Mouse (Mus musculus): Measurements from ENCODE around the gene Pdk1. TPM values are rescaled to one million over a fixed set of nuclear protein-coding genes. Genes with fewer than 3 reads are reported as not detected.

The Pdk1 gene
- polyA plus RNA-seq, 1 experiment from 2014 or later, result 54.7 TPM

DNA sequence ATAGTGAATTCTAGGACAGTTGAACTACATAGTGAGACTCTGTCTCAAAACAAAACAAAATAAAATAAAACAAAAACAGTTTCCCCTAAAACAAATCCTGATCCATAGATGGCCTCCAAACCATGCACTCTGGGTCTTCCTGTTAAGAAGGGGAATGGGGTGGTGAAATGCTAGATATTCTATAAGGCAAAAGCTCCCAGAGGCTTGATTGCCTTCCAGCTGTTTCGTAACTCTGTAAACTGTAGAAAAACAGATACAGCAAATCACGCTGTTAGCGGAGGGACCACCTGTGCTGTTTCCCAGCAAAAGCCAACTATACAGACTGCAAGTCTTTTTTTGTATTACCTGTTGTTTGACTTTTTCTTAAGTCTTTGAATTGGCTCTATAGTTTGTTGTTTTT, 6.0 kb upstream of the Pdk1 start:
- 66% methylated on average over 3 of the region's 3 CpGs for WGBS
- no peaks in the 10 kb centered on the region for H3K27me3 ChIP-seq (replicated peaks; ENCODE audit: control insufficient read depth, insufficient read depth, low read length)
- H3K4me1 ChIP-seq (ENCODE audit: control insufficient read depth, insufficient read depth, low read length), result no peaks in the 10 kb centered on the region
- H3K9me3 ChIP-seq (ENCODE audit: control insufficient read depth, low read length), result no peaks in the 10 kb centered on the region
- no peak overlapping the region for H3K9ac ChIP-seq (ENCODE audit: low read depth, low read length)
- no peak for DNase-seq (ENCODE audit: low spot score)
- no peak overlapping the region for H3K4me2 ChIP-seq (ENCODE audit: low read depth, low read length)
- H3K36me3 ChIP-seq (ENCODE audit: control insufficient read depth, insufficient read depth, low read length), result no peaks in the 10 kb centered on the region
- no peak overlapping the region for H3K4me3 ChIP-seq (ENCODE audit: low read depth, low read length)
- no peak overlapping the region for H3K27ac ChIP-seq (replicated peaks; ENCODE audit: low read depth, low read length)
- no peak for ATAC-seq (ENCODE audit: low read depth)

DNA sequence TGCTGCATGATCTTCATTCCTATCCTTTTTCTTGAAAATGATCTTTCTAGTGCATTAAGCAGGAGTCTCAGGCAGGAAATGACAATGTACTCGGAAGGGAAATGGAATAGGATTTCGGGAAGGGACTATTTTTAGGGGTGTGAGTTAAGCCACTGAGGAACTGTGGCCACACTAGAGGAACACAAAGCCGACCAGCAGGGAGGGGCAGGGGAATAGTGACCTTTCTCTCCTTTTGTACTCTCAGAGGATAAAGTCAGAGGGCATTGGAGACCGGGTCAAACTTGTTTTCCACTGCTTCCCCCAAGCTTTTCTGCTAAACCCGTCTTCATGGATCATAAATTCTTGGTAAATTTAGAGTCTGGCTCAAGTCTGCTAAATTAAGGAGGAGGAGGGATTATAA, 5.5 kb upstream of the Pdk1 start:
- no peaks in the 10 kb centered on the region for H3K4me1 ChIP-seq (ENCODE audit: control insufficient read depth, insufficient read depth, low read length)
- no peak overlapping the region for H3K4me3 ChIP-seq (ENCODE audit: low read depth, low read length)
- H3K9ac ChIP-seq (ENCODE audit: low read depth, low read length), result no peak overlapping the region
- ATAC-seq (ENCODE audit: low read depth), result no peak
- H3K27me3 ChIP-seq (replicated peaks; ENCODE audit: control insufficient read depth, insufficient read depth, low read length), result no peaks in the 10 kb centered on the region
- no peak overlapping the region for H3K27ac ChIP-seq (replicated peaks; ENCODE audit: low read depth, low read length)
- H3K36me3 ChIP-seq (ENCODE audit: control insufficient read depth, insufficient read depth, low read length), result no peaks in the 10 kb centered on the region
- DNase-seq (ENCODE audit: low spot score), result no peak
- no peak overlapping the region for H3K4me2 ChIP-seq (ENCODE audit: low read depth, low read length)
- 17% methylated on average over 5 of the region's 5 CpGs for WGBS
- H3K9me3 ChIP-seq (ENCODE audit: control insufficient read depth, low read length), result no peaks in the 10 kb centered on the region

DNA sequence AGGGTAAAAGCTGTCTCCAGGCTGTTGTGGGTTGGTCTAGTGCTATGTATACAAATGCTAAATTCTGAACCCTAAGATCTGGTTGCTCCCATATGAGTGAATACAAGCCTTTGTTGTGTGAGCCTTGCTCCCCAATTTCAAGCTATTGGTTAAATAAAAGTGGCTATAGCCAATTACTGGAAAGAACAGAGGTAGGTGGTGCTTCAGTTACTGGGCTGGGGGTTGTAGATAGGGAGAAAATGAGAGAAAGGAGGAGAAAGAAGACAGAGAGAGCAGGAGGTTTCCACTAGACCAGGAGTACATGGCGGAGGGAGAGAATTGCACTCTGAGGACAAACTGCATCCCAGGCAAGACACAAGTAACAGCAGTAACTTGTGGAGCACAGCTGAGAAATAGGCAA, 4.8 kb upstream of the Pdk1 start:
- 94% methylated on average over 1 of the region's 1 CpGs for WGBS
- no peak for ATAC-seq (ENCODE audit: low read depth)

DNA sequence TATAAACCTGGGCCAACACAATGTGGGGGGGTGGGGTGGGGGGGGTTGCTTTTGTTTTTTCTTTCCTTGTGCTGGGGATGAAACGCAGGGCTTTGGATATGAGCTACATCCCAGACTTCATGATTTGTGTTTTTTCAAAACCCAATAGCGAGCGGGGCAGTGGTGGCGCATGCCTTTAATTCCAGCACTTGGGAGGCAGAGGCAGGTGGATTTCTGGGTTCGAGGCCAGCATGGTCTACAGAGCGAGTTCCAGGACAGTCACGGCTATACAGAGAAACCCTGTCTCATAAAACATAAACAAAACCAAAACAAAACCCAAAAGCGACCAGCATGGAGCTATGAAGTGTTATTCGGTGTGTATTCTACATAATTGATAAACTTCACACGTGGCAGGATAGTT, 883 bp upstream of the Pdk1 start:
- Histone ChIP-seq H3K27me3 (replicated peaks; ENCODE audit: control insufficient read depth, insufficient read depth, low read length) (peaks cover 4% of the 10 kb centered on the region), H3K27ac (replicated peaks; ENCODE audit: low read depth, low read length) (no peak overlapping the region), H3K4me2 (ENCODE audit: low read depth, low read length) (peak overlapping the region; percentile 89), H3K36me3 (ENCODE audit: control insufficient read depth, insufficient read depth, low read length) (no peaks in the 10 kb centered on the region), H3K9me3 (ENCODE audit: control insufficient read depth, low read length) (no peaks in the 10 kb centered on the region), H3K4me3 (ENCODE audit: low read depth, low read length) (peak overlapping the region; percentile 90), H3K9ac (ENCODE audit: low read depth, low read length) (no peak overlapping the region), H3K4me1 (ENCODE audit: control insufficient read depth, insufficient read depth, low read length) (peaks cover 11% of the 10 kb centered on the region; the same call in 1 of the 2 replicates)
- no peak for DNase-seq (ENCODE audit: low spot score)
- ATAC-seq (ENCODE audit: low read depth), result no peak
- WGBS, result 83% methylated on average over 10 of the region's 10 CpGs

More for the DNA sequence above, 4.8 kb upstream of the Pdk1 start:
- no peak overlapping the region for H3K4me3 ChIP-seq (ENCODE audit: low read depth, low read length)
- no peaks in the 10 kb centered on the region for H3K4me1 ChIP-seq (ENCODE audit: control insufficient read depth, insufficient read depth, low read length)
- DNase-seq (ENCODE audit: low spot score), result no peak
- no peak overlapping the region for H3K27ac ChIP-seq (replicated peaks; ENCODE audit: low read depth, low read length)
- no peaks in the 10 kb centered on the region for H3K36me3 ChIP-seq (ENCODE audit: control insufficient read depth, insufficient read depth, low read length)
- no peaks in the 10 kb centered on the region for H3K27me3 ChIP-seq (replicated peaks; ENCODE audit: control insufficient read depth, insufficient read depth, low read length)
- no peak overlapping the region for H3K9ac ChIP-seq (ENCODE audit: low read depth, low read length)
- no peaks in the 10 kb centered on the region for H3K9me3 ChIP-seq (ENCODE audit: control insufficient read depth, low read length)
- no peak overlapping the region for H3K4me2 ChIP-seq (ENCODE audit: low read depth, low read length)

DNA sequence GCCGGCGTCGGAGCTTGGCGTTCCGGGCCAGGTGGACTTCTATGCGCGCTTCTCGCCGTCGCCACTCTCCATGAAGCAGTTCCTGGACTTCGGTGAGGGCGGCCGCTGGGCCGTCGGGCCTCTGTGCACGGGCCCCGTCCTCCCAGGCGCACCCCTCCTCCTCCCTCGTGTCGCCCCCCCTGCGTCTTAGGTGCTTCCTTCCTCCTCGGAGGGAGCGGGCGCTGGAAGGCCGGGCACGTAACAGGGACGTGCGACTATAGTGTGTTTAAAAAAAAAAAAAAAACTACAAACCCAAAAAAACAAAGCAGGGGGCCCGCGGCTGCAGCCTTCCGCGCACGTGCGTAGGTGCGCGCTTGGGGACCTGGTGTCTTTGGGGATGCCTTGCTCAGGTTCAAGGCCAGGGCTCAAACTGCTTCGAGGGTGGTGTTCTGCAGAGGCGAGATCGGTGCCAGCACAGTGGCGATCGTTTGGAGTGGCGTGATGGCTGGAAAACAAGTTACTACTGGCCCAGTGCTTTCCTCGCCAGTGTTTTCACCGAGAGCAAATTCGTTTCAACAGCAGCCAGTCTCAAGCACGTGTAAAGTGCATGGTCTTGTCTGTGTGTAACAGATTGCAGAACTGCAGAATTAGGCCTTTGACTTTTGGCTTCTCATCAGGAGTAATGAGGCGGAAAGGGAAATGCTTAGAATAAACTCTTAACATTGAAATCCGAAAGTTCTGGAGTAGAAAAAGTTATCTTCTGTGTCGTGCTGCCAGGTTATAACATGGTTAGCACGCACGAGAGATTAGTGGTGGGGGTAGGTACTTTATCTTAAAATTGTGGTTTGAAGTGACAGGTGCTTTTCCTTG, 674 bp downstream of the Pdk1 start:
- Histone ChIP-seq H3K4me3 (ENCODE audit: low read depth, low read length) (peak overlapping the region; percentile 90), H3K9ac (ENCODE audit: low read depth, low read length) (peak overlapping the region; percentile 88), H3K27me3 (replicated peaks; ENCODE audit: control insufficient read depth, insufficient read depth, low read length) (peaks cover 4% of the 10 kb centered on the region), H3K4me1 (ENCODE audit: control insufficient read depth, insufficient read depth, low read length) (peaks cover 11% of the 10 kb centered on the region; the same call in 1 of the 2 replicates), H3K4me2 (ENCODE audit: low read depth, low read length) (peak overlapping the region; percentile 89), H3K36me3 (ENCODE audit: control insufficient read depth, insufficient read depth, low read length) (peaks cover 9% of the 10 kb centered on the region; the same call in 1 of the 2 replicates), H3K9me3 (ENCODE audit: control insufficient read depth, low read length) (no peaks in the 10 kb centered on the region), H3K27ac (replicated peaks; ENCODE audit: low read depth, low read length) (peak overlapping the region; percentile 92)
- peak; percentile 63 for ATAC-seq (ENCODE audit: low read depth)
- DNase-seq (ENCODE audit: low spot score), result peak; percentile 62
- 2% methylated on average over 44 of the region's 51 CpGs for WGBS

DNA sequence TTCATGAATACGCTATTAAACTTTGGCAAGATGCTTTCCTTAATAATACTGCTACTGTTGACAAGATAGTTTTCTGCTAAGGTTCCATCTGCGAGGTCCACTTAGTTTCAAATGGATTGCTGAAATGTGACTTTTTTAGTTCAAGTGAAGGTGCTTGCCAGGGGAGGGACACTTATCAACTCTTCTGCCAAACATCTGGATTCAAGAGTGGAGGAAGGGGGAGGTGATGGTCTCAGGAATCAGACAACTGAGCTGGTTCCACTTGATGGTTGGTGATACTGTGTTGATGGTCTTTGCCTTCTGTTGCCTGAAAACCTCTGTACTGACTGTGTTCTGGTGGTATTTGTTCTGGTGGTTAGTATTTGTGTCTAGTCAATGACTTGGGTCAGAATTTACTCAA, 1.4 kb downstream of the Pdk1 start:
- Histone ChIP-seq H3K4me1 (ENCODE audit: control insufficient read depth, insufficient read depth, low read length) (peaks cover 11% of the 10 kb centered on the region; the same call in 1 of the 2 replicates), H3K27ac (replicated peaks; ENCODE audit: low read depth, low read length) (no peak overlapping the region), H3K9me3 (ENCODE audit: control insufficient read depth, low read length) (no peaks in the 10 kb centered on the region), H3K9ac (ENCODE audit: low read depth, low read length) (peak overlapping the region; percentile 88; the same call in 1 of the 2 replicates), H3K4me2 (ENCODE audit: low read depth, low read length) (peak overlapping the region; percentile 89), H3K36me3 (ENCODE audit: control insufficient read depth, insufficient read depth, low read length) (peaks cover 9% of the 10 kb centered on the region; the same call in 1 of the 2 replicates), H3K4me3 (ENCODE audit: low read depth, low read length) (peak overlapping the region; percentile 90), H3K27me3 (replicated peaks; ENCODE audit: control insufficient read depth, insufficient read depth, low read length) (peaks cover 4% of the 10 kb centered on the region)
- DNase-seq (ENCODE audit: low spot score) (no peak), ATAC-seq (ENCODE audit: low read depth) (no peak)
- 65% methylated on average over 2 of the region's 2 CpGs for WGBS

DNA sequence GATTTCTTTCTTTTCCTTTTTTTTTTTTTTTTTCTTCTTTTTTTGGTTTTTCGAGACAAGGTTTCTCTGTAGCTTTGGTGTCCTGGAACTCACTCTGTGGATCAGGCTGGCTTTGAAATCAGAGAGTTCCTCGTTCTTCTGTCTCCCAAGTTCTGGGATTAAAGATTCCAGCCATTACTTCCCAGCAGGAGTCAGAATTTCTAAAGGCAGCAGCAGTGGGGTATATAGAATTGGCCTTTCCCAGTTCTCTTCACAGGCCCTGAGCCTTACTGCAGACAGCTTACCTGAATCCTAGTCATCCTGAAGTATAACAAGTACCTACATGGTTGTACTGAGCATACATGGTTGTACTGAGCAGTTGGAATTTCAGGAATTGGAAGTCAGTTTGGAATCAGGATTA, 1.8 kb downstream of the Pdk1 start:
- H3K27me3 ChIP-seq (replicated peaks; ENCODE audit: control insufficient read depth, insufficient read depth, low read length), result peaks cover 4% of the 10 kb centered on the region
- H3K9me3 ChIP-seq (ENCODE audit: control insufficient read depth, low read length), result no peaks in the 10 kb centered on the region
- DNase-seq (ENCODE audit: low spot score) (no peak), ATAC-seq (ENCODE audit: low read depth) (no peak)
- H3K4me2 ChIP-seq (ENCODE audit: low read depth, low read length), result peak overlapping the region; percentile 89
- no peak overlapping the region for H3K4me3 ChIP-seq (ENCODE audit: low read depth, low read length)
- H3K27ac ChIP-seq (replicated peaks; ENCODE audit: low read depth, low read length), result no peak overlapping the region
- H3K4me1 ChIP-seq (ENCODE audit: control insufficient read depth, insufficient read depth, low read length), result peaks cover 11% of the 10 kb centered on the region; the same call in 1 of the 2 replicates
- H3K36me3 ChIP-seq (ENCODE audit: control insufficient read depth, insufficient read depth, low read length), result peaks cover 9% of the 10 kb centered on the region; the same call in 1 of the 2 replicates
- 61% methylated on average over 2 of the region's 2 CpGs for WGBS
- no peak overlapping the region for H3K9ac ChIP-seq (ENCODE audit: low read depth, low read length)

DNA sequence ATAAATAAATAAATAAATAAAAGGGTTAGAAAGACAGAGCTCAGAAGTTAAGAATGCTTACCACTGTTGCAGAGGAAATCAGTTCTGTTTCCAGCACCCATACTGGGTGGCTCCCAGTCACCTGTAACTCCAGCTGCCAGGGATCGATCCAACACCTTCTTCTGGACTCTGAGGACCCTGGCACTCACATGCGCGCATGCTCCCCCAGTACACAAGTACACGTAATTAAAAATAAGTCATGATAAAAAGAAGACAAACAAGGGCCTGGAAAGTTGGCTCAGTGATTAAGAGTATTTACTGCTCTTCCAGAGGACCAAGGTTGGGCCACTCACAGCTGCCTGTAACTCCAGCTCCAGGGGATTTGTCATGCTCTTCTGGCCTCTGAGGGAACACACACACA, 4.8 kb downstream of the Pdk1 start:
- WGBS, result 91% methylated on average over 4 of the region's 4 CpGs
- Histone ChIP-seq H3K4me3 (ENCODE audit: low read depth, low read length) (no peak overlapping the region), H3K4me1 (ENCODE audit: control insufficient read depth, insufficient read depth, low read length) (peaks cover 11% of the 10 kb centered on the region; the same call in 1 of the 2 replicates), H3K36me3 (ENCODE audit: control insufficient read depth, insufficient read depth, low read length) (peaks cover 33% of the 10 kb centered on the region), H3K9me3 (ENCODE audit: control insufficient read depth, low read length) (no peaks in the 10 kb centered on the region), H3K4me2 (ENCODE audit: low read depth, low read length) (no peak overlapping the region), H3K27me3 (replicated peaks; ENCODE audit: control insufficient read depth, insufficient read depth, low read length) (peaks cover 4% of the 10 kb centered on the region), H3K27ac (replicated peaks; ENCODE audit: low read depth, low read length) (no peak overlapping the region), H3K9ac (ENCODE audit: low read depth, low read length) (no peak overlapping the region)
- DNase-seq (ENCODE audit: low spot score) (no peak), ATAC-seq (ENCODE audit: low read depth) (no peak)
